Comparison of ENCODE assay signal across 12 mouse cellular contexts in the genomic region with DNA sequence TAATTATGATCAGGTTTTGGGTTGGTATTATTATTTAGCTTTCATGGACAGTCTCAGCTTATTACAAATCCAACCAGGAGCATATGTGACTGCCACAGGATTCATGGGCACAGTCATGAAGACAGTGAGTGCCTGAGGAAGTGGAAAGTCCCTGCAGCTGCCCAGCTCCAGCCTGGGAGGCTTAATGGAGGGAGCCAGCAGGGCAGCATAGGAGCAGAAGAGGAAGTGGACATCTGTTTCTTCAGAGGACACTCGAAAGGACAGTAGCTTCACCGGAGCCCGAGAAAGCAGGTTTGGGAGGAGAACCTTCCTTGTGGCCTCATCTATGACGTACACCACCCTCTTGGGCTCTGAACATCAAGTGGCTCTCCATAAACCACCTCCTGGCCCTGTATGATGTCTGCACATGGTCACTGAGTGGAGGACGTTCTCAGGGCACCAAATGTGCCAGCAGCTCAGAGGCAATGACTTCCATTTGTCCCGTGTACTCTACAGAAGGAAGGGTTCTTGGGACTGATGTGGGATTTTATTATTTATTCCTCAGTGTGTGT. TPM values are rescaled to one million over a fixed set of nuclear protein-coding genes. Genes with fewer than 3 reads are reported as not detected.
DNase-seq lines count a peak whose midpoint lies in the region; ATAC-seq lines count a peak whose summit lies in the region.
"Had no signal": no experiment of that assay in that cellular context is flagged by ENCODE, and none has a peak within 500 bp of the region (broad histone marks: within the 10 kb centered on the region; RNA-seq: fewer than 3 reads in every experiment).

No protein-coding gene starts in this region.

- ATAC-seq in limb, embryonic 12.5 days (ENCODE audit: insufficient number of reproducible peaks, insufficient read depth, low FRiP score, low TSS enrichment, low read depth) = no peak
- peak; percentile 50 for ATAC-seq in common myeloid progenitor, adult 5-6 weeks (replicated peaks; ENCODE audit: low read depth, poor library complexity, severe bottlenecking)
- ATAC-seq in heart, embryonic 11.5 days (replicated peaks; ENCODE audit: insufficient number of reproducible peaks, low FRiP score, low TSS enrichment) = no peak
- peak; percentile 63 for ATAC-seq in megakaryocyte progenitor cell, adult 5-6 weeks (replicated peaks; ENCODE audit: poor library complexity)

- no peak overlapping the region for H3K4me3 ChIP-seq in limb, embryonic 12.5 days (replicated peaks)
- H3K4me3 ChIP-seq in limb, embryonic 10.5 days = no peak overlapping the region
- no peak overlapping the region for H3K4me3 ChIP-seq in heart, embryonic 11.5 days (ENCODE audit: low read depth, low read length)
- H3K4me3 ChIP-seq: erythroblast, embryonic 14.5 days; liver, embryonic 15.5 days had no signal

- peaks cover 30% of the 10 kb centered on the region for H3K4me1 ChIP-seq in limb, embryonic 12.5 days (replicated peaks)
- peaks cover 22% of the 10 kb centered on the region for H3K4me1 ChIP-seq in limb, embryonic 10.5 days
- H3K4me1 ChIP-seq in heart, embryonic 11.5 days (ENCODE audit: control insufficient read depth, insufficient read depth, low read length) = peaks cover 33% of the 10 kb centered on the region

- H3K27ac ChIP-seq in limb, embryonic 12.5 days = 0 out of 2 replicates have a peak overlapping the region, but pooled peaks have one; percentile 85
- no peak overlapping the region for H3K27ac ChIP-seq in limb, embryonic 10.5 days
- peak overlapping the region; percentile 97 for H3K27ac ChIP-seq in heart, embryonic 11.5 days (ENCODE audit: low read depth, low read length)
- H3K27ac ChIP-seq: liver, embryonic 15.5 days had no signal

- H3K9ac ChIP-seq in limb, embryonic 12.5 days (replicated peaks) = no peak overlapping the region
- H3K9ac ChIP-seq in heart, embryonic 11.5 days (ENCODE audit: low read depth, low read length) = no peak overlapping the region
- H3K9ac ChIP-seq: hindbrain, embryonic 14.5 days; liver, embryonic 15.5 days had no signal

- no peak for DNase-seq in limb, embryonic 10.5 days (ENCODE audit: low spot score)
- no peak for DNase-seq in B cell, adult 2 months
- no peak for DNase-seq in kidney, postnatal 25 days
- DNase-seq: kidney, adult 8-10 months; thymus, postnatal 36 days had no signal

- no peaks in the 10 kb centered on the region for H3K36me3 ChIP-seq in limb, embryonic 12.5 days
- no peaks in the 10 kb centered on the region for H3K36me3 ChIP-seq in limb, embryonic 10.5 days
- H3K36me3 ChIP-seq in heart, embryonic 11.5 days (ENCODE audit: control insufficient read depth, insufficient read depth, low read length) = no peaks in the 10 kb centered on the region
- H3K36me3 ChIP-seq: liver, embryonic 15.5 days had no signal

- no peak overlapping the region for H3K4me2 ChIP-seq in limb, embryonic 12.5 days
- no peak overlapping the region for H3K4me2 ChIP-seq in heart, embryonic 11.5 days
- H3K4me2 ChIP-seq: hindbrain, embryonic 14.5 days; liver, embryonic 15.5 days had no signal

- H3K27me3 ChIP-seq in limb, embryonic 12.5 days = no peaks in the 10 kb centered on the region
- H3K27me3 ChIP-seq in limb, embryonic 10.5 days (ENCODE audit: low read depth, poor library complexity, severe bottlenecking) = no peaks in the 10 kb centered on the region
- no peaks in the 10 kb centered on the region for H3K27me3 ChIP-seq in heart, embryonic 11.5 days (ENCODE audit: control insufficient read depth, insufficient read depth, low read length)
- H3K27me3 ChIP-seq: liver, embryonic 15.5 days had no signal

- WGBS in limb, embryonic 12.5 days = 76% methylated on average over 6 of the region's 6 CpGs
- 76% methylated on average over 6 of the region's 6 CpGs for WGBS in limb, embryonic 10.5 days
- WGBS in heart, embryonic 11.5 days (ENCODE audit: insufficient replicate concordance) = 76% methylated on average over 6 of the region's 6 CpGs

- H3K9me3 ChIP-seq in limb, embryonic 12.5 days = peaks cover 4% of the 10 kb centered on the region; the same call in 1 of the 2 replicates
- H3K9me3 ChIP-seq in limb, embryonic 10.5 days (replicated peaks) = no peaks in the 10 kb centered on the region
- no peaks in the 10 kb centered on the region for H3K9me3 ChIP-seq in heart, embryonic 11.5 days (replicated peaks; ENCODE audit: control insufficient read depth, low read length)
- H3K9me3 ChIP-seq: liver, embryonic 15.5 days had no signal

RNA-seq across cellular contexts. Expression of a gene that starts 28.5 kb away (rescaled TPM):
- 9.3 and 11.0 TPM in 2 replicates for polyA plus RNA-seq in limb, embryonic 12.5 days (2016; fragmentation: Nextera tagmentation; extraction: Ambion mirVana)
- polyA plus RNA-seq in limb, embryonic 10.5 days (2016; fragmentation: Nextera tagmentation; extraction: Ambion mirVana) = 4.2 and 4.5 TPM in 2 replicates
- 72.3 and 85.4 TPM in 2 replicates for total RNA-seq in common myeloid progenitor, adult 5-6 weeks (2017)
- 5.9 and 6.5 TPM in 2 replicates for polyA plus RNA-seq in heart, embryonic 11.5 days (2014; fragmentation: Nextera tagmentation; extraction: Ambion mirVana)
- total RNA-seq in megakaryocyte progenitor cell, adult 5-6 weeks (2015) = 109 and 114 TPM in 2 replicates
- 95.7 and 110 TPM in 2 replicates for total RNA-seq in megakaryocyte progenitor cell, adult 5-6 weeks (2017)

Comparison
In these comparisons a context has a peak if more than half of its experiments do, and no peak if none do; other contexts are left out.
1. ATAC-seq: peak in common myeloid progenitor, adult 5-6 weeks (single experiment) and megakaryocyte progenitor cell, adult 5-6 weeks (single experiment); none in limb, embryonic 12.5 days (single experiment) and heart, embryonic 11.5 days (single experiment).